Mouse (Mus musculus) thymus, postnatal 0 days (tissue): ENCODE results near the gene Prdm16. TPM values are rescaled to one million over a fixed set of nuclear protein-coding genes. Genes with fewer than 3 reads are reported as not detected.
A peak's percentile ranks its signal among the peaks of the same experiment; 100 is the strongest.

ENCODE experiments used
- DNase-seq: peaks from one replicate; pipeline ENCODE4 v3.0.0-alpha.2; 2015; ENCODE audit warnings: low spot score
- polyA plus RNA-seq: library from polyadenylated mRNA; unstranded; fragments of >200 nt; fragmentation: Nextera tagmentation; extraction: Ambion mirVana; gene quantifications from 2 replicates; pipeline ENCODE4 v1.2.1, GENCODE M21; 2015

Gene Prdm16
- polyA plus RNA-seq = 6.6 and 7.6 TPM in 2 replicates

- peak; percentile 11 for DNase-seq
These were observed at the start of gene Prdm16 for GRCm38 (mm10) chr4:154636721-154637311. Prdm16 (minus strand) TSS chr4:154636873.

GRCm38 (mm10) chr4:154683068-154683752 lies 46.5 kb upstream of the Prdm16 start:
- DNase-seq = no peak

- DNase-seq = no peak
These were observed 45.6 kb upstream of the Prdm16 start for GRCm38 (mm10) chr4:154682311-154682710.

GRCm38 (mm10) chr4:154675441-154676000 lies 38.8 kb upstream of the Prdm16 start:
- DNase-seq = no peak

- DNase-seq = no peak
These were observed 38.3 kb upstream of the Prdm16 start for GRCm38 (mm10) chr4:154674966-154675365.

GRCm38 (mm10) chr4:154674541-154674940 lies 37.9 kb upstream of the Prdm16 start:
- DNase-seq = peak; percentile 9

GRCm38 (mm10) chr4:154673986-154674385 lies 37.3 kb upstream of the Prdm16 start:
- no peak for DNase-seq

GRCm38 (mm10) chr4:154672027-154672426 lies 35.4 kb upstream of the Prdm16 start:
- DNase-seq = no peak

- no peak for DNase-seq
These were observed 34.7 kb upstream of the Prdm16 start for GRCm38 (mm10) chr4:154671232-154671912.

GRCm38 (mm10) chr4:154667767-154668166 lies 31.1 kb upstream of the Prdm16 start, which contains the start of gene Actrt2:
Actrt2 (minus strand) TSS chr4:154667867.
- DNase-seq = no peak

GRCm38 (mm10) chr4:154662681-154663215 lies 26.1 kb upstream of the Prdm16 start:
- no peak for DNase-seq

GRCm38 (mm10) chr4:154661256-154661655 lies 24.6 kb upstream of the Prdm16 start:
- no peak for DNase-seq

- DNase-seq = no peak
These were observed 23.4 kb upstream of the Prdm16 start for GRCm38 (mm10) chr4:154660025-154660424.

GRCm38 (mm10) chr4:154655134-154655910 lies 18.6 kb upstream of the Prdm16 start:
- DNase-seq = no peak

- no peak for DNase-seq
These were observed 15.8 kb upstream of the Prdm16 start for GRCm38 (mm10) chr4:154652494-154652893.

- no peak for DNase-seq
These were observed 12.5 kb upstream of the Prdm16 start for GRCm38 (mm10) chr4:154649083-154649747.

- no peak for DNase-seq
These were observed 5.8 kb upstream of the Prdm16 start for GRCm38 (mm10) chr4:154642496-154642895.

GRCm38 (mm10) chr4:154641296-154642110 lies 4.8 kb upstream of the Prdm16 start:
- DNase-seq = no peak
